Mouse (Mus musculus): ENCODE data around the gene Tpm1. TPM values are rescaled to one million over a fixed set of nuclear protein-coding genes. Genes with fewer than 3 reads are reported as not detected.
A peak's percentile ranks its signal among the peaks of the same experiment; 100 is the strongest.

The Tpm1 gene
- polyA plus RNA-seq, 1 experiment from 2014 or later, result 577 TPM

- Histone ChIP-seq H3K4me1 (replicated peaks; ENCODE audit: insufficient read depth, low read length) (peaks cover 17% of the 10 kb centered on the region), H3K4me2 (ENCODE audit: low read length) (no peak overlapping the region), H3K27me3 (ENCODE audit: insufficient read depth, low read length) (no peaks in the 10 kb centered on the region), H3K9me3 (replicated peaks; ENCODE audit: low read length) (no peaks in the 10 kb centered on the region), H3K27ac (peak overlapping the region; percentile 92), H3K9ac (ENCODE audit: low read depth, low read length) (no peak overlapping the region), H3K36me3 (ENCODE audit: insufficient read depth, low read length) (no peaks in the 10 kb centered on the region), H3K4me3 (replicated peaks; ENCODE audit: low read depth, low read length) (no peak overlapping the region)
- 28% methylated on average over 6 of the region's 6 CpGs for WGBS
- ATAC-seq (replicated peaks; ENCODE audit: low FRiP score, low read depth), result peak; percentile 68
- DNase-seq (ENCODE audit: low spot score), result peak; percentile 92
- no peak for TF ChIP-seq CTCF (IDR thresholded peaks at IDR 0.05; ENCODE audit: low read depth)
These were observed 60.3 kb downstream of the Tpm1 start for GRCm38 (mm10) chr9:66988888-66989414.

DNA sequence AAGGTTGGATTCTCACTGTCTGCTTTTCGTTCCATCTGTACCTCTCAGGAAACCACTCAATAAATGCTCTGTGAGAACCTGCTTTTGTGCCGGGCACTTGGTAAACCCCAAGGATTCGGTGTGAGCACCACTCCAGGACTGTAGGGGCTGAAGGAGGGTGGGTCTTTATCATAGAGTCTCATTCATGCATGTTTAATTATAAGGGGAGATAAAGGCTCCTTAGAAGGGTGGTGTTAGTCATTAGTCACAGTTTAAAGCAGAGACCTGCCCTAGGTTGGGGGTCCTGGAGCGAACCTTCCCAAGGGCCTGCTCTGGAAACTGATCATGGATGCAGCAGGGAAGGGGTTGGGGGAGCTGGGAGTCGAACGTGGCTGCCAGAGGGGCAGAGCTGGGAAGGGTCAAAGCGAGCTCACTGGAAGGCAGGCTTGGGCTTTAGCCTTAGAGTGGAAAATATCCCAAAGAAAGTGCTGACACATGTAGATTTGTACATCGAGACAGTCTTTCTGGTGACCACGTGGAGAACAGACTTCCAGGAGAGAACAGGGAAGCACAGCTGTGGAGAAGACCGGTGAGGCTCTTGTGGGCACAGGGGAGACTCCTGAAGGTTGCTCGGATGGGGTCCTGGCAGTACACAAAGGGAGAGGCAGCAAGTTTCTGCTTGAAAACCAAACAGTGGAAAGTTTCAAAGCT, 60.9 kb downstream of the Tpm1 start:
- Histone ChIP-seq H3K4me2 (ENCODE audit: low read length) (no peak overlapping the region), H3K9ac (ENCODE audit: low read depth, low read length) (no peak overlapping the region)

DNA sequence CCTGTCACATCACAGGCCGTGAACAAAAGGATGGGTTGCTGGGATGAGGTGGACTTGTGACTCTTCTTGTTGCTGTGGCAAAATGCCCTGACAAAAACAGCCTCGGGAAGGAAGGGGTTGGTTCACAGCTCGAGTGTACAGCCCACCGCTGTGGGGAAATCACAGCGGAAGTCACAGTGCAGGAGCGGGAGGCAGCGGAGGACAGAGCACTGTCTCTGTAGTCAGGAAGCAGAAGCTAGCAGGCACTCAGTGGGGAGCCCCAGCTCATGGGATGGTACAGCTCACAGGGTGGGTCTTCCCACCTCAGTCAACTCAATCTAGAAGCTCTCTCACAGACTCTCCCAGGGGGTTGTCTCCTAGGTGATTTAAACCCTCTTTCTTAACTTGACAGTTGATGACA, 63.8 kb downstream of the Tpm1 start:
- DNase-seq (ENCODE audit: low spot score), result no peak
- H3K27ac ChIP-seq, result no peak overlapping the region
- H3K9ac ChIP-seq (ENCODE audit: low read depth, low read length), result no peak overlapping the region
- 75% methylated on average over 7 of the region's 7 CpGs for WGBS
- no peak for TF ChIP-seq CTCF (IDR thresholded peaks at IDR 0.05; ENCODE audit: low read depth)
- no peaks in the 10 kb centered on the region for H3K9me3 ChIP-seq (replicated peaks; ENCODE audit: low read length)
- H3K4me2 ChIP-seq (ENCODE audit: low read length), result no peak overlapping the region
- H3K4me1 ChIP-seq (replicated peaks; ENCODE audit: insufficient read depth, low read length), result peaks cover 14% of the 10 kb centered on the region
- H3K27me3 ChIP-seq (ENCODE audit: insufficient read depth, low read length), result no peaks in the 10 kb centered on the region
- H3K36me3 ChIP-seq (ENCODE audit: insufficient read depth, low read length), result no peaks in the 10 kb centered on the region
- no peak overlapping the region for H3K4me3 ChIP-seq (replicated peaks; ENCODE audit: low read depth, low read length)
- ATAC-seq (replicated peaks; ENCODE audit: low FRiP score, low read depth), result no peak

More for the DNA sequence above, 60.9 kb downstream of the Tpm1 start:
- H3K9me3 ChIP-seq (replicated peaks; ENCODE audit: low read length), result no peaks in the 10 kb centered on the region
- peak overlapping the region; percentile 92 for H3K27ac ChIP-seq
- H3K36me3 ChIP-seq (ENCODE audit: insufficient read depth, low read length), result no peaks in the 10 kb centered on the region
- ATAC-seq (replicated peaks; ENCODE audit: low FRiP score, low read depth) (peak; percentile 17; the same call in 1 of the 2 replicates), DNase-seq (ENCODE audit: low spot score) (no peak)
- peaks cover 17% of the 10 kb centered on the region for H3K4me1 ChIP-seq (replicated peaks; ENCODE audit: insufficient read depth, low read length)
- no peaks in the 10 kb centered on the region for H3K27me3 ChIP-seq (ENCODE audit: insufficient read depth, low read length)
- no peak overlapping the region for H3K4me3 ChIP-seq (replicated peaks; ENCODE audit: low read depth, low read length)
- TF ChIP-seq CTCF (IDR thresholded peaks at IDR 0.05; ENCODE audit: low read depth), result no peak
- WGBS, result 41% methylated on average over 11 of the region's 11 CpGs

GRCm38 (mm10) chr9:66982085-66982484, 67.1 kb downstream of the Tpm1 start:
- 54% methylated on average over 7 of the region's 7 CpGs for WGBS
- H3K9me3 ChIP-seq (replicated peaks; ENCODE audit: low read length), result no peaks in the 10 kb centered on the region

GRCm38 (mm10) chr9:66980458-66980857, 68.7 kb downstream of the Tpm1 start:
- no peaks in the 10 kb centered on the region for H3K9me3 ChIP-seq (replicated peaks; ENCODE audit: low read length)
- no peak for ATAC-seq (replicated peaks; ENCODE audit: low FRiP score, low read depth)
- no peaks in the 10 kb centered on the region for H3K27me3 ChIP-seq (ENCODE audit: insufficient read depth, low read length)
- no peaks in the 10 kb centered on the region for H3K36me3 ChIP-seq (ENCODE audit: insufficient read depth, low read length)
- 10% methylated on average over 5 of the region's 5 CpGs for WGBS
- H3K4me1 ChIP-seq (replicated peaks; ENCODE audit: insufficient read depth, low read length), result no peaks in the 10 kb centered on the region
- no peak overlapping the region for H3K9ac ChIP-seq (ENCODE audit: low read depth, low read length)
- no peak overlapping the region for H3K4me3 ChIP-seq (replicated peaks; ENCODE audit: low read depth, low read length)
- TF ChIP-seq CTCF (IDR thresholded peaks at IDR 0.05; ENCODE audit: low read depth), result peak; percentile 95
- H3K27ac ChIP-seq, result no peak overlapping the region
- no peak overlapping the region for H3K4me2 ChIP-seq (ENCODE audit: low read length)
- DNase-seq (ENCODE audit: low spot score), result peak; percentile 81

More at GRCm38 (mm10) chr9:66982085-66982484, 67.1 kb downstream of the Tpm1 start:
- Histone ChIP-seq H3K4me1 (replicated peaks; ENCODE audit: insufficient read depth, low read length) (no peaks in the 10 kb centered on the region), H3K4me2 (ENCODE audit: low read length) (no peak overlapping the region), H3K36me3 (ENCODE audit: insufficient read depth, low read length) (no peaks in the 10 kb centered on the region), H3K27me3 (ENCODE audit: insufficient read depth, low read length) (no peaks in the 10 kb centered on the region), H3K4me3 (replicated peaks; ENCODE audit: low read depth, low read length) (no peak overlapping the region), H3K9ac (ENCODE audit: low read depth, low read length) (no peak overlapping the region), H3K27ac (no peak overlapping the region)
- no peak for DNase-seq (ENCODE audit: low spot score)
- TF ChIP-seq CTCF (IDR thresholded peaks at IDR 0.05; ENCODE audit: low read depth), result no peak
- no peak; the same call in 1 of the 2 replicates for ATAC-seq (replicated peaks; ENCODE audit: low FRiP score, low read depth)

DNA sequence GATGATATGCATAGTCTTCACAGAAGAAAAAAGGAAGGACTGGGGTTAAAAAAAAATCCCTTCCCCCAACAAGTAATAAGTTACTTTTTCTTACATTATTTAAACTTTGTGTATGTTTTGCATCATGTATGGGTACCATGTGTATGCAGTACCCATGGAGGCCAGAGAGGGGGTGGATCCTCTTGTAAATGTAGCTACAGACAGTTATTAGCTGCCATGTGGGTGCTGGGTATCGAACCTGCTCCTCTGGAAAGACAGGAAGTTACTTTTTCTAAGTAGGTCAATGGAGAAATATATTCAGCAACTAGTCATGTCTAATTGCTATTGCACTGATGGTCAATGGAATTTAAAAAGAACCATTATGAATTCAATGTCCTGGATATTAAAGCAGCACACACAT, 70.7 kb downstream of the Tpm1 start:
- Histone ChIP-seq H3K4me2 (ENCODE audit: low read length) (no peak overlapping the region), H3K4me3 (replicated peaks; ENCODE audit: low read depth, low read length) (no peak overlapping the region), H3K27ac (no peak overlapping the region), H3K36me3 (ENCODE audit: insufficient read depth, low read length) (no peaks in the 10 kb centered on the region), H3K9me3 (replicated peaks; ENCODE audit: low read length) (no peaks in the 10 kb centered on the region), H3K9ac (ENCODE audit: low read depth, low read length) (no peak overlapping the region), H3K4me1 (replicated peaks; ENCODE audit: insufficient read depth, low read length) (no peaks in the 10 kb centered on the region), H3K27me3 (ENCODE audit: insufficient read depth, low read length) (no peaks in the 10 kb centered on the region)
- no peak for DNase-seq (ENCODE audit: low spot score)
- no peak for ATAC-seq (replicated peaks; ENCODE audit: low FRiP score, low read depth)
- 89% methylated on average over 1 of the region's 1 CpGs for WGBS
- no peak for TF ChIP-seq CTCF (IDR thresholded peaks at IDR 0.05; ENCODE audit: low read depth)

Measured in kidney, postnatal 0 days (tissue).